8 mouse cellular contexts compared by ENCODE assay signal in the genomic region with DNA sequence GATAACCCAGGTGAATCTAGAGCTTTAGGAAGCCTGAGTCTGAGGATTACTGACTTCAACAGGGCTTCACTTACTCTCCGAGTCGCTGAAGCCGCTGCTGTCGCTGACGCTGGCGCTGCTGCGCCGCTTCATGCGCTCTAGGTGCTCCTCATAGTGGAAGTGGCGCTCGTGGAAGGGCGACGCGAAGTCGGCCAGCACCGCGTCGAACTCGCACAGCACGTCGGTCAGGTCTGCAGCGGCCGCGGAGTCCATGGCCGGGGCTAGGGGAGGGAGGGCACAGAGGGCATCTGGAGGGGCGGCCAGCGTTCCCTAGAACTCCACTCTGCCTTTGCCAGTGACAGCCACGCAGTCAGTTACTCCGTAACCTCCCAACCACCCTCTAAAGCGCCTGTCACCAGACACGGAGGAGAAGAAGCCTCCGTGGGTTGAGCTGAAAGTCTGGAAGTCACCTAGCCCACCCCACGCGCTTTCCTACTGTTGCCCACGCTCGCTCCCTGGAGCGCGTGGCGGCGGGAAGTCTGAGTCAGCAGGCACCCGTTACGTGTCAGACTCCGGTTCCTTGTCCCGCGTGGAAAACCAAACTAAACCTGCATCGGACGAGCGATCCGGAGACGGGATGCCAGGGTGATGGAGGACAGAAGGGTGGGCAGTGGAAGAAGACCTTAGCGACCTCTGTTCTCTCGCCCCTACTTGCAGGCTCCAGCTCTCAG. TPM values are rescaled to one million over a fixed set of nuclear protein-coding genes. Genes with fewer than 3 reads are reported as not detected.
DNase-seq lines count a peak whose midpoint lies in the region; ATAC-seq and TF ChIP-seq lines count a peak whose summit lies in the region.

No protein-coding gene starts in this region.

- TF ChIP-seq POLR2A in kidney, adult 2 months (IDR thresholded peaks at IDR 0.05; ENCODE audit: low read depth, low read length): no peak

- peak overlapping the region; percentile 97 for H3K4me2 ChIP-seq in embryonic facial prominence, embryonic 14.5 days (ENCODE audit: low read depth, low read length)
- peak overlapping the region; percentile 99 for H3K4me2 ChIP-seq in hindbrain, postnatal 0 days (ENCODE audit: low read depth, low read length)
- H3K4me2 ChIP-seq in liver, embryonic 13.5 days: peak overlapping the region; percentile 86
- peak overlapping the region; percentile 85 for H3K4me2 ChIP-seq in neural tube, embryonic 13.5 days

- peak overlapping the region; percentile 59 for H3K4me3 ChIP-seq in kidney, adult 2 months (ENCODE audit: insufficient read depth, low read depth, low read length)
- H3K4me3 ChIP-seq in embryonic facial prominence, embryonic 14.5 days (ENCODE audit: low read depth, low read length): peak overlapping the region; percentile 61
- peak overlapping the region; percentile 58 for H3K4me3 ChIP-seq in hindbrain, postnatal 0 days (ENCODE audit: low read length)
- H3K4me3 ChIP-seq in liver, embryonic 13.5 days (replicated peaks): peak overlapping the region; percentile 93
- H3K4me3 ChIP-seq in neural tube, embryonic 13.5 days: peak overlapping the region; percentile 51

- H3K36me3 ChIP-seq in kidney, adult 2 months (ENCODE audit: control insufficient read depth, insufficient read depth, low read length): no peaks in the 10 kb centered on the region; the same call in 1 of the 2 replicates
- no peaks in the 10 kb centered on the region for H3K36me3 ChIP-seq in embryonic facial prominence, embryonic 14.5 days (ENCODE audit: control insufficient read depth, insufficient read depth, low read length)
- no peaks in the 10 kb centered on the region for H3K36me3 ChIP-seq in hindbrain, postnatal 0 days (ENCODE audit: insufficient read depth, low read length)
- peaks cover 35% of the 10 kb centered on the region for H3K36me3 ChIP-seq in liver, embryonic 13.5 days
- no peaks in the 10 kb centered on the region for H3K36me3 ChIP-seq in neural tube, embryonic 13.5 days

- under 1% methylated on average over 52 of the region's 52 CpGs for WGBS in kidney, adult 2 months
- 2% methylated on average over 51 of the region's 52 CpGs for WGBS in embryonic facial prominence, embryonic 14.5 days
- WGBS in hindbrain, postnatal 0 days: 1% methylated on average over 52 of the region's 52 CpGs
- WGBS in liver, embryonic 13.5 days (ENCODE audit: insufficient replicate concordance): under 1% methylated on average over 52 of the region's 52 CpGs
- WGBS in neural tube, embryonic 13.5 days: 2% methylated on average over 50 of the region's 52 CpGs

- H3K4me1 ChIP-seq in kidney, adult 2 months (ENCODE audit: control insufficient read depth, insufficient read depth, low read length): no peaks in the 10 kb centered on the region
- peaks cover 33% of the 10 kb centered on the region for H3K4me1 ChIP-seq in embryonic facial prominence, embryonic 14.5 days (ENCODE audit: control insufficient read depth, insufficient read depth, low read length)
- 0 out of 2 replicates have a peak, but pooled peaks cover 6% of the 10 kb centered on the region for H3K4me1 ChIP-seq in hindbrain, postnatal 0 days (ENCODE audit: insufficient read depth, low read length)
- H3K4me1 ChIP-seq in liver, embryonic 13.5 days (replicated peaks): peaks cover 79% of the 10 kb centered on the region
- peaks cover 25% of the 10 kb centered on the region for H3K4me1 ChIP-seq in neural tube, embryonic 13.5 days (replicated peaks)

- H3K9me3 ChIP-seq in embryonic facial prominence, embryonic 14.5 days (ENCODE audit: control insufficient read depth, low read length): no peaks in the 10 kb centered on the region
- no peaks in the 10 kb centered on the region for H3K9me3 ChIP-seq in hindbrain, postnatal 0 days (ENCODE audit: low read length)
- H3K9me3 ChIP-seq in liver, embryonic 13.5 days (replicated peaks): no peaks in the 10 kb centered on the region
- no peaks in the 10 kb centered on the region for H3K9me3 ChIP-seq in neural tube, embryonic 13.5 days

- peak overlapping the region; percentile 37 for H3K27ac ChIP-seq in kidney, adult 2 months (ENCODE audit: insufficient read depth, low read depth, low read length)
- H3K27ac ChIP-seq in embryonic facial prominence, embryonic 14.5 days (replicated peaks; ENCODE audit: low read depth, low read length): peak overlapping the region; percentile 2; the same call in 1 of the 2 replicates
- peak overlapping the region; percentile 32; the same call in 1 of the 2 replicates for H3K27ac ChIP-seq in hindbrain, postnatal 0 days
- peak overlapping the region; percentile 94 for H3K27ac ChIP-seq in liver, embryonic 13.5 days
- H3K27ac ChIP-seq in neural tube, embryonic 13.5 days (replicated peaks): no peak overlapping the region

- 0 out of 2 replicates have a peak, but pooled peaks have one; percentile 3 for ATAC-seq in embryonic facial prominence, embryonic 14.5 days (ENCODE audit: low read depth)
- ATAC-seq in hindbrain, postnatal 0 days: peak; percentile 19
- ATAC-seq in liver, embryonic 13.5 days (ENCODE audit: low read depth): peak; percentile 0; the same call in 1 of the 2 replicates
- peak; percentile 58 for ATAC-seq in neural tube, embryonic 13.5 days (ENCODE audit: low read depth)

- no peak for DNase-seq in kidney, adult 2 months
- DNase-seq in kidney, adult 8-10 months: no peak
- peak; percentile 56 for DNase-seq in T-cell, adult 2 months (ENCODE audit: low spot score)
- no peak for DNase-seq in embryonic facial prominence, embryonic 14.5 days (ENCODE audit: low spot score)
- peak; percentile 63 for DNase-seq in hindbrain, postnatal 0 days (ENCODE audit: low spot score)
- DNase-seq in liver, embryonic 13.5 days: no peak
- DNase-seq in testis, postnatal 14 days (ENCODE audit: low spot score): no peak

- no peak for TF ChIP-seq CTCF in kidney, adult 2 months (conservative IDR thresholded peaks at IDR 0.05; ENCODE audit: insufficient read depth, insufficient read length, low read depth, low read length)
- no peak for TF ChIP-seq CTCF in hindbrain, postnatal 0 days (IDR thresholded peaks at IDR 0.05; ENCODE audit: low read depth)

- H3K27me3 ChIP-seq in kidney, adult 2 months (replicated peaks; ENCODE audit: control insufficient read depth, insufficient read depth, low read length): no peaks in the 10 kb centered on the region
- peaks cover 5% of the 10 kb centered on the region; the same call in 1 of the 2 replicates for H3K27me3 ChIP-seq in embryonic facial prominence, embryonic 14.5 days (replicated peaks; ENCODE audit: control insufficient read depth, insufficient read depth, low read length)
- H3K27me3 ChIP-seq in hindbrain, postnatal 0 days (ENCODE audit: insufficient read depth, low read length): 0 out of 2 replicates have a peak, but pooled peaks cover 5% of the 10 kb centered on the region
- H3K27me3 ChIP-seq in liver, embryonic 13.5 days: no peaks in the 10 kb centered on the region
- H3K27me3 ChIP-seq in neural tube, embryonic 13.5 days: peaks cover 36% of the 10 kb centered on the region

- peak overlapping the region; percentile 72 for H3K9ac ChIP-seq in embryonic facial prominence, embryonic 14.5 days (ENCODE audit: low read depth, low read length)
- peak overlapping the region; percentile 63 for H3K9ac ChIP-seq in hindbrain, postnatal 0 days (replicated peaks; ENCODE audit: low read length)
- peak overlapping the region; percentile 98 for H3K9ac ChIP-seq in liver, embryonic 13.5 days
- H3K9ac ChIP-seq in neural tube, embryonic 13.5 days: peak overlapping the region; percentile 63

RNA-seq across cellular contexts. Expression of gene Rgcc, which starts 0.6 kb away (rescaled TPM):
- polyA plus RNA-seq in kidney, adult 2 months (2012; rRNA removed): 91.9 and 108 TPM in 2 replicates
- 74.8 and 89.5 TPM in 2 replicates for polyA plus RNA-seq in embryonic facial prominence, embryonic 14.5 days (2014; fragmentation: Nextera tagmentation; extraction: Ambion mirVana)
- total RNA-seq in hindbrain, postnatal 0 days (2014; rRNA removed): 68.6 and 74.4 TPM in 2 replicates
- polyA plus RNA-seq in hindbrain, postnatal 0 days (2015; fragmentation: Nextera tagmentation; extraction: Ambion mirVana): 43.3 and 55.1 TPM in 2 replicates
- 306 and 322 TPM in 2 replicates for polyA plus RNA-seq in liver, embryonic 13.5 days (2015; fragmentation: Nextera tagmentation; extraction: Ambion mirVana)
- polyA plus RNA-seq in neural tube, embryonic 13.5 days (2015; fragmentation: Nextera tagmentation; extraction: Ambion mirVana): 67.4 and 72.9 TPM in 2 replicates

RNA-seq across cellular contexts. Expression of gene Zfp957, which starts 53.6 kb away (rescaled TPM):
- not detected in 2 replicates for polyA plus RNA-seq in kidney, adult 2 months (2012; rRNA removed)
- not detected in 2 replicates for polyA plus RNA-seq in embryonic facial prominence, embryonic 14.5 days (2014; fragmentation: Nextera tagmentation; extraction: Ambion mirVana)
- not detected in 2 replicates for total RNA-seq in hindbrain, postnatal 0 days (2014; rRNA removed)
- polyA plus RNA-seq in hindbrain, postnatal 0 days (2015; fragmentation: Nextera tagmentation; extraction: Ambion mirVana): not detected in 2 replicates
- polyA plus RNA-seq in liver, embryonic 13.5 days (2015; fragmentation: Nextera tagmentation; extraction: Ambion mirVana): not detected in 2 replicates
- polyA plus RNA-seq in neural tube, embryonic 13.5 days (2015; fragmentation: Nextera tagmentation; extraction: Ambion mirVana): not detected in 2 replicates

Comparison
In these comparisons a context has a peak if more than half of its experiments do, and no peak if none do; other contexts are left out.
1. DNase-seq: peak in T-cell, adult 2 months (single experiment) and hindbrain, postnatal 0 days (single experiment); none in kidney, adult 2 months (single experiment), kidney, adult 8-10 months (0 of 2), embryonic facial prominence, embryonic 14.5 days (single experiment), liver, embryonic 13.5 days (single experiment) and testis, postnatal 14 days (single experiment).
2. ATAC-seq: peak in every context shown above with its lines; median percentile 58 in neural tube, embryonic 13.5 days; 19 in hindbrain, postnatal 0 days; 3 in embryonic facial prominence, embryonic 14.5 days; 0 in liver, embryonic 13.5 days.
3. Peak in every context shown above with its lines, with median percentiles within 50 percentile points of each other: H3K4me3 ChIP-seq, H3K4me2 ChIP-seq and H3K9ac ChIP-seq.